Mouse (Mus musculus): ENCODE measurements around the gene Mobp. TPM values are rescaled to one million over a fixed set of nuclear protein-coding genes. Genes with fewer than 3 reads are reported as not detected.

The Mobp gene
- polyA plus RNA-seq, 1 experiment from 2014 or later, result not detected

Other genes starting within 250 kb of the Mobp start
- 28.0 and 31.9 TPM in 2 replicates for gene Gorasp1, start 212.1 kb upstream of the Mobp start, polyA plus RNA-seq (2015; fragmentation: Nextera tagmentation; extraction: Ambion mirVana)
- 0.28 and 0.54 TPM in 2 replicates for gene Ttc21a, start 212.1 kb upstream of the Mobp start, polyA plus RNA-seq (2015; fragmentation: Nextera tagmentation; extraction: Ambion mirVana)
- gene Csrnp1, start 165.0 kb upstream of the Mobp start, polyA plus RNA-seq (2015; fragmentation: Nextera tagmentation; extraction: Ambion mirVana), result 3.3 and 4.5 TPM in 2 replicates
- 0.14 and 0.22 TPM in 2 replicates for gene Xirp1, start 126.1 kb upstream of the Mobp start, polyA plus RNA-seq (2015; fragmentation: Nextera tagmentation; extraction: Ambion mirVana)
- gene Cx3cr1, start 79.8 kb upstream of the Mobp start, polyA plus RNA-seq (2015; fragmentation: Nextera tagmentation; extraction: Ambion mirVana), result 8.9 and 9.6 TPM in 2 replicates
- gene Ccr8, start 57.6 kb upstream of the Mobp start, polyA plus RNA-seq (2015; fragmentation: Nextera tagmentation; extraction: Ambion mirVana), result 0.52 and 0.98 TPM in 2 replicates
- gene Slc25a38, start 39.3 kb upstream of the Mobp start, polyA plus RNA-seq (2015; fragmentation: Nextera tagmentation; extraction: Ambion mirVana), result 33.5 and 35.6 TPM in 2 replicates
- gene Rpsa, start 22.0 kb upstream of the Mobp start, polyA plus RNA-seq (2015; fragmentation: Nextera tagmentation; extraction: Ambion mirVana), result 1,482 and 1,560 TPM in 2 replicates
- 0.24 and 0.28 TPM in 2 replicates for gene Myrip, start 151.8 kb downstream of the Mobp start, polyA plus RNA-seq (2015; fragmentation: Nextera tagmentation; extraction: Ambion mirVana)